8 mouse cellular contexts compared by ENCODE assay signal in the genomic region with DNA sequence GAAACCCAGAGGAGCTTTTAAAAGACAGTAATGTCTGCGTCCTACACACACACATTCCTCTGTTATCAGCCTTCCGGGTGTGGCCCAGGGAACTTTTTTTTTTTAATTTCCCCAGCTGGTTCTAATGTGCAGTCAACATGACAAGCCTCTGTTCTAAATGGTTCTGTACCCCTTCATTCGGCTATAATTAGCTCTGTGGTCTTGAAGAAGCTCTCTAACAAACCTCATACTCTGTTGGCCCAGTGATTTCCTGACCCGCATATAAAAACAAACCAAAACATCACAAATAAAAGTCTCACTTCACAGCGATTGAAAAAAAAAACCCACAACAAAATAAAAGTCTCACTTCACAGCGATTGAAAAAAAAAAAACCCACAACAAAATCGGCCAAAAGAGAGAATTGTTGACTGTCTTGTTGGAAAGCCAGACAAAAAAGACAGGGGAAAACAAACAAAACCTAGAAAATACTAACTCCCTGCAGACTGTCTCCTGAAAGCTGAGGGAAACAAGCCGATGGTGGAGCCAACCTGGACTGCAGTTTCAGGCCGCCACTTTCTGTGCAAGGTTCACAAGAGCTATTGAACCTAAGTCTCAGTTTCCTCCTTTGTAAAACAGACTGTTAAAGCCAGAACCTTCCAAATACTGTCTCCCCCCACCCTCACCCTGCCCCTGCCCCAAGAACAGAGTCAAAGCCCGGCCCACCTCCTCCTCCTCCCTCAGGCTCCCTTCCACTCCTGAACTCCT. TPM values are rescaled to one million over a fixed set of nuclear protein-coding genes. Genes with fewer than 3 reads are reported as not detected.
DNase-seq lines count a peak whose midpoint lies in the region; ATAC-seq and TF ChIP-seq lines count a peak whose summit lies in the region.

No protein-coding gene starts in this region.

- no peak for TF ChIP-seq CTCF in thymus, adult 2 months (IDR thresholded peaks at IDR 0.05; ENCODE audit: borderline replicate concordance, control insufficient read depth, extremely low read depth, insufficient read depth, low read length, poor library complexity)

- WGBS in thymus, adult 2 months, result 9% methylated on average over 10 of the region's 10 CpGs
- WGBS in forebrain, embryonic 13.5 days, result 78% methylated on average over 10 of the region's 10 CpGs
- 67% methylated on average over 10 of the region's 10 CpGs for WGBS in limb, embryonic 12.5 days
- WGBS in neural tube, embryonic 14.5 days, result 71% methylated on average over 10 of the region's 10 CpGs

- H3K27me3 ChIP-seq in thymus, adult 2 months (ENCODE audit: control insufficient read depth, insufficient read depth, low read length), result no peaks in the 10 kb centered on the region
- H3K27me3 ChIP-seq in forebrain, embryonic 13.5 days, result no peaks in the 10 kb centered on the region
- no peaks in the 10 kb centered on the region for H3K27me3 ChIP-seq in limb, embryonic 12.5 days
- no peaks in the 10 kb centered on the region for H3K27me3 ChIP-seq in neural tube, embryonic 14.5 days (ENCODE audit: control insufficient read depth, insufficient read depth, low read length)

- DNase-seq in thymus, adult 2 months, result no peak
- no peak for DNase-seq in thymus, postnatal 14 days
- DNase-seq in left cerebral cortex, postnatal 10 days (ENCODE audit: extremely low spot score in 1 of 2, low spot score in 2 of 2), result no peak
- no peak for DNase-seq in thymus, adult 18-20 months
- DNase-seq in left cerebral cortex, postnatal 4 days, result no peak

- H3K4me3 ChIP-seq in thymus, adult 2 months (ENCODE audit: control insufficient read depth, insufficient read depth, low read length), result no peak overlapping the region
- peak overlapping the region; percentile 93 for H3K4me3 ChIP-seq in forebrain, embryonic 13.5 days
- H3K4me3 ChIP-seq in limb, embryonic 12.5 days (replicated peaks), result peak overlapping the region; percentile 82
- H3K4me3 ChIP-seq in neural tube, embryonic 14.5 days (ENCODE audit: low read depth, low read length), result no peak overlapping the region

- ATAC-seq in forebrain, embryonic 13.5 days, result no peak
- no peak for ATAC-seq in limb, embryonic 12.5 days (ENCODE audit: insufficient number of reproducible peaks, insufficient read depth, low FRiP score, low TSS enrichment, low read depth)
- no peak for ATAC-seq in neural tube, embryonic 14.5 days (ENCODE audit: low read depth)

- 0 out of 2 replicates have a peak, but pooled peaks cover 3% of the 10 kb centered on the region for H3K36me3 ChIP-seq in thymus, adult 2 months (ENCODE audit: control insufficient read depth, insufficient read depth, low read length)
- H3K36me3 ChIP-seq in forebrain, embryonic 13.5 days (ENCODE audit: poor library complexity, severe bottlenecking), result peaks cover 30% of the 10 kb centered on the region
- H3K36me3 ChIP-seq in limb, embryonic 12.5 days, result peaks cover 36% of the 10 kb centered on the region
- H3K36me3 ChIP-seq in neural tube, embryonic 14.5 days (ENCODE audit: control insufficient read depth, insufficient read depth, low read length), result peaks cover 14% of the 10 kb centered on the region

- peak overlapping the region; percentile 19; the same call in 1 of the 2 replicates for H3K27ac ChIP-seq in thymus, adult 2 months (ENCODE audit: control insufficient read depth, insufficient read depth, low read length)
- H3K27ac ChIP-seq in forebrain, embryonic 13.5 days, result no peak overlapping the region
- H3K27ac ChIP-seq in limb, embryonic 12.5 days, result peak overlapping the region; percentile 66
- no peak overlapping the region for H3K27ac ChIP-seq in neural tube, embryonic 14.5 days (ENCODE audit: low read depth, low read length)

- intact Hi-C loops in left cerebral cortex, postnatal 10 days (cut with DNase I), result no loop called here
- intact Hi-C loops in left cerebral cortex, postnatal 4 days (cut with DNase I), result no loop called here

- peaks cover 48% of the 10 kb centered on the region for H3K4me1 ChIP-seq in thymus, adult 2 months (replicated peaks; ENCODE audit: control insufficient read depth, insufficient read depth, low read length)
- H3K4me1 ChIP-seq in forebrain, embryonic 13.5 days, result peaks cover 47% of the 10 kb centered on the region
- H3K4me1 ChIP-seq in limb, embryonic 12.5 days (replicated peaks), result peaks cover 43% of the 10 kb centered on the region
- peaks cover 25% of the 10 kb centered on the region for H3K4me1 ChIP-seq in neural tube, embryonic 14.5 days (ENCODE audit: control insufficient read depth, insufficient read depth, low read length)

- no peak for TF ChIP-seq POLR2A in thymus, adult 2 months (IDR thresholded peaks at IDR 0.05; ENCODE audit: control insufficient read depth, extremely low read depth, insufficient read depth, low read length, poor library complexity)

- peak overlapping the region; percentile 96 for H3K9ac ChIP-seq in forebrain, embryonic 13.5 days
- H3K9ac ChIP-seq in limb, embryonic 12.5 days (replicated peaks), result peak overlapping the region; percentile 92
- H3K9ac ChIP-seq in neural tube, embryonic 14.5 days (replicated peaks; ENCODE audit: low read depth, low read length), result peak overlapping the region; percentile 88; the same call in 1 of the 2 replicates

- H3K4me2 ChIP-seq in forebrain, embryonic 13.5 days, result peak overlapping the region; percentile 75
- H3K4me2 ChIP-seq in limb, embryonic 12.5 days, result peak overlapping the region; percentile 74
- H3K4me2 ChIP-seq in neural tube, embryonic 14.5 days (ENCODE audit: low read depth, low read length), result peak overlapping the region; percentile 67; the same call in 1 of the 2 replicates

- H3K9me3 ChIP-seq in forebrain, embryonic 13.5 days (replicated peaks), result no peaks in the 10 kb centered on the region; the same call in 1 of the 2 replicates
- no peaks in the 10 kb centered on the region for H3K9me3 ChIP-seq in limb, embryonic 12.5 days
- no peaks in the 10 kb centered on the region for H3K9me3 ChIP-seq in neural tube, embryonic 14.5 days (ENCODE audit: control insufficient read depth, low read length)

RNA-seq across cellular contexts. Expression of a gene that starts 2.0 kb away (rescaled TPM):
- polyA plus RNA-seq in thymus, adult 2 months (2012; rRNA removed), result 76.3 and 87.7 TPM in 2 replicates
- 81.3 and 89.7 TPM in 2 replicates for polyA plus RNA-seq in forebrain, embryonic 13.5 days (2015; fragmentation: Nextera tagmentation; extraction: Ambion mirVana)
- polyA plus RNA-seq in limb, embryonic 12.5 days (2016; fragmentation: Nextera tagmentation; extraction: Ambion mirVana), result 84.0 and 86.7 TPM in 2 replicates
- polyA plus RNA-seq in neural tube, embryonic 14.5 days (2014; fragmentation: Nextera tagmentation; extraction: Ambion mirVana), result 42.4 and 65.1 TPM in 2 replicates
- total RNA-seq in left cerebral cortex, postnatal 10 days (2021), result 10 to 100 TPM; 41.9 to 43.0 TPM
- 10 to 100 TPM; 61.6 to 63.0 TPM for total RNA-seq in left cerebral cortex, postnatal 4 days (2021)

RNA-seq across cellular contexts. Expression of a gene that starts 2.1 kb away (rescaled TPM):
- 123 and 133 TPM in 2 replicates for polyA plus RNA-seq in thymus, adult 2 months (2012; rRNA removed)
- 34.0 and 41.7 TPM in 2 replicates for polyA plus RNA-seq in forebrain, embryonic 13.5 days (2015; fragmentation: Nextera tagmentation; extraction: Ambion mirVana)
- 49.2 and 55.0 TPM in 2 replicates for polyA plus RNA-seq in limb, embryonic 12.5 days (2016; fragmentation: Nextera tagmentation; extraction: Ambion mirVana)
- 46.7 and 53.3 TPM in 2 replicates for polyA plus RNA-seq in neural tube, embryonic 14.5 days (2014; fragmentation: Nextera tagmentation; extraction: Ambion mirVana)
- total RNA-seq in left cerebral cortex, postnatal 10 days (2021), result 10 to 100 TPM; 71.8 to 79.6 TPM
- total RNA-seq in left cerebral cortex, postnatal 4 days (2021), result 10 to 100 TPM; 67.7 to 68.4 TPM

Comparison
In these comparisons a context has a peak if more than half of its experiments do, and no peak if none do; other contexts are left out.
1. H3K27ac ChIP-seq: peak in thymus, adult 2 months (single experiment) and limb, embryonic 12.5 days (single experiment); none in forebrain, embryonic 13.5 days (single experiment) and neural tube, embryonic 14.5 days (single experiment).
2. H3K4me3 ChIP-seq: peak in forebrain, embryonic 13.5 days (single experiment) and limb, embryonic 12.5 days (single experiment); none in thymus, adult 2 months (single experiment) and neural tube, embryonic 14.5 days (single experiment).
3. Peak in every context shown above with its lines, with median percentiles within 50 percentile points of each other: H3K4me2 ChIP-seq and H3K9ac ChIP-seq.